Mouse (Mus musculus) NIH3T3 (cell line): Measurements from ENCODE around the gene Aph1a.
"Not testable (repeated sequence)": the region's sequence is repeated elsewhere in the genome, so short reads cannot be mapped to it uniquely, and the experiment has no call there.

Experiments used
- DNase-seq: peaks from one replicate; pipeline ENCODE4 v3.0.0-alpha.2; 2012; ENCODE audit warnings: low read depth

Gene Aph1a

DNA sequence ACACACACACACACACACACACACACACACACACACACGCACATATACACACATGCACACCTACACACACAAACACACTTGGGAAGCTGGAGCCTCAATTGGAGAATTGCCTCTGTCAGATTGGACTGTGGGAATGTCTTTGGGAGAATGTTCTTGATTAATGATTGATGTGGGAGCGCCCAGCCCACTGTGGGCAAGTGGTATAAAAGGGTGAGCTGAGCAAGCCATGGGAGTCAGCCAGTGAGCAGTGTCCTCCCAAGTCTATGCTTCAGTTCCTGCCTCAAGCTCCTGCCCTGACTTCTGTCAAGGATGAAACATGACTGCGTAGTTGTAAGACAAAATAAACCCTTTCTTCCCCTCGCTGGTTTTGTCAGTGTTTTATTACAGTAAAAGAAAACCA lies 6.2 kb upstream of the Aph1a start:
- DNase-seq = no peak

DNA sequence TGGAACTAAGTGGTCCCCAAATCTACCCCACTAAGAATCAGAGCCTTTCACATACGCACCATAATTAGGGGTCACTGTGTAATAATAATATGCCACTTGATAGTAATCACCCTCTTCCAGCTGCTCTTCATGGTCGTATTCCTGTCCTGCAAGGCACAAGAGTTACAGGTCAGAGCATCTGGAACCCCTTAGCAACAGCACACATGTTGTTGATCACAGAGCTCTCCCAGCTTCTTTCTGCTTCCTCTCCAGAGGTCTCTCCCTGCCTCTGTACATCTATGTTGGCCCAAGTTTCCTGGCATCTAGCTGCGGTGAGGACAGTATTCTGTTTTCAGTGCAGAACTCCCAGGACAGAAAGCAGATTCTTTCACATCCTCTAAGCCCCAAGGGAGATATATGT lies 4.1 kb upstream of the Aph1a start:
- DNase-seq = no peak

DNA sequence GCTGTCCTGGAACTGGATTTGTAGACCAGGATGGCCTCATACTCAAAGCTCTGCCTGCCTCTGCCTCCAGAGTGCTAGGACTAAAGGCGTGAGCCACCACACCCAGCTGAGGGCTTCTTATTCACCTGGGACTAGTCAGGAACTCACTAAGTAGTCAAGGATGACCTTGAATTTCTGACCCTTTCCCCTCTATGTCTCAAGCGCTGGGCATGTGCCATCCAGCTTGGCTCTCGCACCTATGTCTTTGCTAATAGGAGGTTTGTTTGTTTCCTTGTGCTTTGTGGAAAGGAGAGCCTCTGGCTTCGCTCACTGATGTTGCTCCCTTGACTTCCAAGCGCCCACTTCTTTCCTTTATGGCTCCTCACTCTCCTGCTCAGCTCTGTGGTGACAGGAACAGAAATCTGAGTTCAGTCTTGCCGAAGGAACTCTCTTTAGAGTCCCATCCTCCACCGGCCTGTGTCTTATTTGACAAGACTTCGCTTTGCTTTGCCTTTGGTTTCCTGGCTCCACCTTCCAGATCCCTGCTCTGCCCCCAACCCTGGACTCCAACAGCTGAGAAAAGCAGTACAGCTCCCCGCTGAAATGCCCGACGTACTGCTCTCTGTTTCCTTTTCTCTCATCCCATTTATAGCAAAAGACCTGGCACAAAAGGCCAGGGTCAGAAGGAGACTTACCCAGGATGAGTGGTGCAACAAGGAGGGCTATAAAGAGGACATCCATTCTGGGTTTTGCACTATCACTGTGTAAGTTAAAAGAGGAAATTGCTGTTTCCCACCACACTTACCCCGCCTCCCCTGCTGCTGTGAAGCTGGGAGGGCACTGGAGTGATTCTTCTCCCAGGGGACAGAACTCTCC lies 2.3 kb upstream of the Aph1a start, which contains the start of gene BC028528:
BC028528 (minus strand) TSS at position 795 of the 855 bp plus-strand sequence.
- DNase-seq = peak; percentile 76

DNA sequence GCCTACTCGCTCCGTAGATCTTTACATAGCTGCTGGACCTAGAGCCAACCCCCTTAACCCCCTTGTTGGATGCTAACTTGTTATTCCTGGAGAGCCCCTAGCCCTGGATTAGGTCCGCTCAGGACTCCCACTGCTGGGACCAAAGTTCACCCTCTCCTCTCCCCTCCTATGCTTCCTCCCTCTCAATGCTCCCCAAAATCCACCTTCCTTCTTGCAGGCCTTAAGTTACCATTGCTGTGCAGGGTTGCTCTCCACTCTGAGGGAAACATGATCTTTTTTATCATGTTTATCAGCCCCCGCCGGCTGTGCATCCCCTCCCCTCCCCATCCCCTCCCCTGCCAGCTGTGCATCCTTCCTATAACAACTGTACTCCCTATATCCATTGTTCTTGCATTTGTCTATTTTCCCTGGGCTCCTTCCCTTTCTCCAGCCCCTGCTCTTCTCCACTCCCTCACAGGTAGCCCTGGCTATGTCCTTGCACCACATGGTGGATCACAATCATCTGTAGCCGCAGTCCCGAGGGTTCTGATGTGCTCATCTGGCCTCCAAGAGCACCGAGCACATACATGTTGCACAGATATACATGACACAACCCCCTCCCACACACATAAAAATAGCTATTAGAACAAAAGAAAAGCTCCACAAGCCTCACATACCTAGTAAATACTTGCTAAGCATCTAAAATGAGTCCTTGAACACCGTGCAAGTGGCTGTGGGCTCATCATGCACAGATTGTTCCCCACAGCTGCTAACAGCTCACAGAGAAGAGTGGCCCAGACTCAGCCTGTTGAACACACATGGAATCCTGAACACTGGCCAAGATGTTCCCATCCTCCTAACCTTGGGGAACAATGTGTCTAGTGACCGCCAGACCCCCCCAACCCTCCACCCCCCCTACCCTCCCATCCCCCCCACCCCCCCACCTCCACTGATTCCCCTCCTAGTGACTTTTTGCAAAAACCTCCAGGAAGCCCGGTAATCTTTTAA lies 1.4 kb upstream of the Aph1a start:
- no peak for DNase-seq

DNA sequence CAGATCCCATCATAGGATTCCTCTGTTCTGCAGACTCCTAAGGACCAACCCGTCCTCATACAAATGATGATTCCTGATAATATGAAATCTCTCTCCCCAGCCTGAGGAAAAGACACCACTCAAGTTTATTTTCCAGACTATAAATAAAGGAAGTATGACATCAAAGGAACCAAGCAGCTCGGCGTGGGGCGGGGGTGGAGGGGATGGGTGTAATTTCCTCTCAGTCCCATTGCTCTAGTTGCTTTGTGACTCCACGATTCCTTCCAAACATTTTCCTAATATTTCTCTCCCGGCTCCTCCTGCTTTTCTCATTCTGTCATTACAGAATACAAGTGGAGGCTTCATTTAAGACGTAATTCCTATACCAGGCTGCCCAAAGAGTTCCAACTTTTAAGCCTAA lies 643 bp upstream of the Aph1a start:
- no peak for DNase-seq

DNA sequence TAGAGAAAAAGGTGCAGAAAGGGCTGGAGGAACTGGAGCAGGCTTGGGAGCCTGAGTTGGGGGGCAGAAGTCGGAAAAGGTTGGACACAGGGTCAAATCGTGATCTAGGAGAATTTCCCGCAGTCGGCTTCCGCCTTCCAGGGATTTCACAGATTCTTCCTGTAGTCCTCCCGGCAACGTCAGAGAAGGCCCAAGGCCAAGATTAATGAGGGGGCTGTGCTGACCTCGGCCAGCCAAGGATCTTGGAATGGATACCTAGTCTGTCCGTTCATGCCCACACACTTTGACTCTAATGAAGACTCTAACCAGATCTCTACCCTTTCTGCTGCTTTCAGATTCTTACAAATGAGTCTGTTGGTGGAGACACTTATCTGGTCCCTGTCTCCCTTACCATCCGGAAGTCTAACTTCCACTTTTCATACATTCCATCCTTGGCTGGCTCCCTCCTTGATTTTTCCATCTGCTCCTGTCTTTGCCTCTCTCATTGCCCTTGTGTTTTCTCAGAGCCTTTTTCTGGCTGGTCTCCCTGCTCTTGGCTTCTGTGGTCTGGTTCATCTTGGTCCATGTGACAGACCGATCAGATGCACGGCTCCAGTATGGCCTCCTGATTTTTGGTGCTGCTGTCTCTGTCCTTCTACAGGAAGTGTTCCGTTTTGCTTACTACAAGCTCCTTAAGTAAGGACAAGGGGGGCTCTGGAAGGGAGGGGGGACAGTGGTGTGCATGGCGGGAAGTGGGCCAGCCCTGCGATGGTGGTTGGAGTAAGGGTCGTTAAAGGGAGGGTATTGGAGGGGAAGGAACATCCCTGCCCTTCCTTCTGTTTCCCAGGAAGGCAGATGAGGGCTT lies 770 bp downstream of the Aph1a start:
- peak; percentile 72 for DNase-seq

DNA sequence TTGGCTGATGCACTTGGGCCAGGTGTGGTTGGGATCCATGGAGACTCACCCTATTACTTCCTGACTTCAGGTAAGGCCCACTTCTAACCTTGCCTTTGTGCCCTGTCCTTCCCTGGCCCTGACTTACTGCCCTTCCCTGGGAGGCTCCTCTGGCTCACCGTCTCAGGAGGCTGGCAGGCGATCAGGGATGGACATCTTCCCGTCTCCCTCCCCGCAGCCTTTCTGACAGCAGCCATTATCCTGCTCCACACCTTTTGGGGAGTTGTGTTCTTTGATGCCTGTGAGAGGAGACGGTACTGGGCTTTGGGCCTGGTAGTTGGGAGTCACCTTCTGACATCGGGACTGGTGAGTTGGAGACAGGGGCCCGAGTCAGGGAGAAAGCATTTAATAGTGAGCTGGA lies 1.7 kb downstream of the Aph1a start:
- DNase-seq = not testable (repeated sequence)

DNA sequence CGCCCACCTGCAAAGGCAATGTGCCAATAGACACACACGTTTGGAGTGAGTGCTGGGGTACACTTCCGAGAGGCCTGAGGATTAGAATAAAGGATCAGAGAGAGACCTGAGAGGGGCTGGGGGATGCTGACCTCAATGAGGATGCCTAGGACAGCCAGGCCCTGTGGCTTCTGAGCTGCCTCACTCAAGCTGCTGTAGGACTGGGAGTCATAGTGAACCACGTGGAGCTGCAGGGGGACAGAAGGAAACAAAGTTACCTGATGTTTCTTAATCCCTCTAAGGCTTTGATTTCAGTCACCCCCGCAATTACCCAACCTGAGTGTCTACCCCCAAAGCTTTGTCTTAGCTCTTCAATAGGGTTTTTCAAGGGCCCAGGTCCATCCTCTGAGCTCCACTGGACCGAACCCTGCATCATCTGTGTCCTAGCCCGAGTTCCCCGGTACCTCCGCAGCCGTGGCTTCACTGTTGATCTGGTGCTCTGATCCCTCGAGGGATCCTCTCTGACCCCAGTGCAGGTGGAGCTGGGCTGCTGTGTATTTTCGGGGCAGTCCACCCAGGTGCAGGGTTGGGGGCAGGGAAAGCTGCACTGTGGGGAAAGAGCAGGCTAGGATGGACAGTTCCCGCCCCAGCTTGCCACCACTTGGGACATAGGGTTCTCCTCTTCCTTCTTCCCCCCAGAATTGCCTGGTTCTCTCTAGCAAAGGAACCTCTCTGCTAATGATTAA lies 6.2 kb downstream of the Aph1a start:
- DNase-seq = no peak

DNA sequence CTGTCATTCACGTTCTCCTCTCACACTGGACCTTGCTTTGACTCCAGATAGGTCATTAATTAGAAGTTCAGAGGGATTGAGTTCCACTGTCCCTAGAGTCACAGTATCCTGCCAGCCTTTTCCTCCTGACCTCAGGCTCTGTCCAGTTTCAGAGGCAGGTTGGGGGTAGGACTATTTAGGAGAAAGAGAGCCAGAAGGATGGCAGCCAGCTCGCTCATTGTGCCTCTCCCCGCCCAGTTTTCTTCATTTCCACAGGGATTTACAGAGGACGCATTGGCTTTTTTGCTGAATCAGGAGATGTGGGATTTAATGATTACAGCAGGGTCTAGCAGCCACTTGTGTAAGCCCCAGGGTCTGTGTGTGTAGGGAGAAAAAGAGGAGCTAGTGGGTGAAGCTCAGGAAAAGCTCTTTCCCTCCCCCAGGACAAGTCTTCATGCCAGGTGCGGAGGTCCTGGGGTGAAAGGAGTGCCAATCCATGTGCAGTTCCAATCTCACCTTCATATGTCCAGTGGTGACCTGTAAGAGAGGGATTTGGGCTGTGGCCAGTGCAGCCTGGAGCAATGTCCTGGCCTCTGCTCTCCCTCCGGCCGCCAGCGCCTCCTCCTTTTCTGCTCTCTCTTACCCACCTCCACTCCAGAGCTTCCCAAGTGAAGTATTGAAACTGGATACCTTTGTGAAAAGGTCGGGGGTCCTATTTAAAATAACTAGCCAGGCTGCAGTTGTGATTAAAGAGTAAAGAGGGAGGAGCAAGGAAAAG lies 8.0 kb downstream of the Aph1a start:
- no peak for DNase-seq

DNA sequence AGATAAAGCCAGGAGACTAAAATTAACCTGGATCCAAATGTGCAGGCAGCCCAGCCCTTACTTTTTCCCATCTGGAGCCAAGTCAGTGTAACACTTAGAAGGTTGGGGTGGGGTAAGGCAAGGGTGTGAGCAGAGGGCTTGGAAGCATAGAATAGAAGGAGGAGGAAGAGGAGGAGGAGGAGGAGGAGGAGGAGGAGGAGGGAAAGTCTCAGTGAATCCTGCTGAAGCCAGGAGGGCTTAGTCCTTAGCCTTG lies 8.5 kb downstream of the Aph1a start:
- DNase-seq = no peak

DNA sequence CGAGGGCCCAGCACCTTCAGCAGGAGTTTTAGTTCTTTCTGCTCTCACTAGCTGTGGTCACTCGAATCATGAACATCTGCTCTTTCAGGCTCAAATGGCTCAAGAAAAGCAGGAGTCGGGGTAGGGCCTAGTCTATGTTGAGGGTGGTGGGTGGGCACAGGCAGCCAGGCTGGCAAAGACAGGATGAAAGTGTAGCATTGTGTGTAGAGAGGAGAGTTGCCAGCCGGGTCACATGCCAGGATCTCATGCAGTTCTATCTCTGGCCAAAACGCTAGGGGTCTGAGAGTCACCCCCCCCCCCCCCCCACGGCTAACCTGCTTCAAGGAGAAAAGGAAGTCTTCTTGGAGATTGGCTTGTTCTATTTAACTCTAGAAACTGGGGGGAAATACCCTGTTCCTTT lies 8.9 kb downstream of the Aph1a start:
- DNase-seq = no peak

DNA sequence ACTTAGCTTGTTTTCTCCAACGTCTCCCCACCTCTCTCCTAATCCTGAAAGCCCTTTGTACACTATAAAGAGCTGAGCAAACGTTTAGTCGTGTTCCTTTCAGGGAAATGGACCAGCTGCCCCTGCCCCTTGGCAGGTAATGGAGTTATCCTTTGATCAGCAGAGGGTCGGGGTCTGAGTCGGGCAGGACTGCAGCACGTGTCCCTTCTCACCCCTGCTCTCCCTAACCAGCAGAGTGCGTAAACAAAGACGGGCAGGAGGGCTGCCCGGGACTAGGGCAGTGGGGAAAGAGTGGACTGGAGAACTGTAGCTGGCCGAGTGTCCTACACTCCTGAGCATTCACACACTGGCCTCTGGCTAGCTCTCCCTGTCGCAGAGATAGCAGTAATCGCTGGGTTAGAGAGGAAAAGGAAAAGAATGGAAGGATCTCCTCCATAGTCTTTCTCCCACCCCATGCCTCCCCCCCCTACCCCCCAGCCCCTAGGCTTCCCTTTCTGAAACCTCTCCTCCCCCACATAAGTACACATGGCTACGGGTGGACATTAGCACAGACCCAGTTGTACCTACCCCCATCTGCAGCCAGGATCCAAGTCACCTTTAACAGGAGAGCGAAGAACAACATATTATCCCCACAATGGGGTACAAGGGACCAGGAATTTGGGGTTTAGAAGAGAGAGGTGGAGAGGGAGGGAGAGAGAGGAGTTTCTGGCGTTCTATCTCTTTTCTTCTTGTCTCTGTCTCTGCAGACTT lies 10.2 kb downstream of the Aph1a start:
- DNase-seq = no peak

DNA sequence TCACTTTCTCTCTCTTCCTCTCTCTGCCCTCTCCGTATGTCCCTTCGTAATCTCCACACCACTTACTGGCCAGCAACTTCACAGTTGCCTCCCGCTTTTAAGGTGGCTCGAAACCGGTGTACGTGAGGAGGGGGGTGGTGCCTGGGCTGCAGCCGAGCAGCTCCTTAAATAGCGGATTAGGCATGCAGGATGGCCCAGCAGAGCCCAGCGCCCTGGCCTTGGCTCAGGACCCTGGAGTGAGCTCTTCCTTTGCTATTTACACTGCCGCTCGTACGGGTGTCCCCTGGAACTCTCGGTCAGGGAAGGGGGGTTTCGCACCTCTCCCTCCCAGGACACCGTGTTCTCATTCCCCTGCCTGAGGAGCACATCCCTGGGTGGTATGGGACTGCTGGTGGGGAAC lies 10.8 kb downstream of the Aph1a start, which contains the start of gene Car14:
Car14 (minus strand) TSS at position 124 of the 400 bp plus-strand sequence.
- no peak for DNase-seq

DNA sequence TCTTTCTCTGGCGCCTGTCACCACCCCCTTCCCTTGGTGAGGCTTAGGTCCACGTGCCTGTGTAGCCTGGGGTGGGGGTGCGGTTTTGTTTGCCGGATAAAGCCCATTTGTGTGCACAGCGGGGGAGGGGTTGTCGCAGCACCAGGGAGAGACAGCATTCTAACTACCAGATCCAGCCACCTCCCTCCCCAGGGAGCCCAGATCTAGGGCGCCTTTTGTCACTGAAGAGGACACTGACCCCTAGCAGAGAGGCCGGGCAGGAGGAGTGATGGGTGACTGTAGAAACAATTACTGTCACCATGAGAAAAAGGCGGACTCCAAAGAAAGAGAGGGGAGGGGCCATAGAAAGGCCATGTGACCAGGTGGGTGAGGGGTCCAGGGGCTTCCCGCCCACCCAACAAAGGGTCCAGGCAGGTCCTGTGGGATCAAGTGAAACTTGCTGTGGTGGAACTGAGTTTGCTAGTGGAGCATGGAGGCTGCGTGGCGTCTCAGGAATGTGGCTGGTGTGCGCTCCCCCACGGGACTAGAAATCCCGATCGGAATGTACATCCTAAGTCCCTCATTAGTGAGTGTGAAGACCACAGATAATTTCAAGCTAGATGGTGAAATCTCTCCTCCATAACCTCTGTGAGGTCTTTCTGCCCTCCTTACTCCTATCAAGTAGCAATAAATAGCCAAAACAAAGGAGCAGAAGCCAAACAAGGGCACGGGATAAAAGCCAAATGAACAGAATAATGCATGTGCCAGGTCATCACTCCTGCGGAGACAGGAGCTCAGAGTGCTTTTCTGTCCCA lies 11.6 kb downstream of the Aph1a start:
- no peak for DNase-seq

DNA sequence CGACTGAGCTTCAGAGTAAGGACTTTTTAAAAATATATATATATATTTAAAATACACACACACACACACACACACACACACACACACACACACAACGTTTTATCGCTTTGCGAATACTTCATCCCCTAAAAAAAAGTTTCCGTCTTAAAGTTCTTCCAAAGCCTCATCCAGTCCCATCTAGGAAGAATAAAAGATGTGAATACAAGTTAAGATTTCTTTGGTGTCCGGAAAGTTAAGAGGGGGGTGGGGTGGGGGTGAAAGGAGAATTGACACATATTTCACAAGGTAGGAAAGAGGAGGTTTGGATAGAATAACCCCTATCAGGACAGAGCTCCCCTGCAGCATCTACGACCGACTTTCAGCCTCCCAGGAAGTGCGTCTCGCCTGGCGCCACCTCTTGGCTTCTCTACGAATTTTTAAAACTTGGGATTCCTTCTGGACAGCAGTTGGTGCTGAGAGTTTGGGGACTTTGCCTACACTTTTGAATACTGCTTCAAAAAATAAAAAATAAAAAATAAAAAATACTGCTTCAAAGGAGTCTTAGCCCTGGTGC lies 12.2 kb downstream of the Aph1a start:
- DNase-seq = peak; percentile 82

DNA sequence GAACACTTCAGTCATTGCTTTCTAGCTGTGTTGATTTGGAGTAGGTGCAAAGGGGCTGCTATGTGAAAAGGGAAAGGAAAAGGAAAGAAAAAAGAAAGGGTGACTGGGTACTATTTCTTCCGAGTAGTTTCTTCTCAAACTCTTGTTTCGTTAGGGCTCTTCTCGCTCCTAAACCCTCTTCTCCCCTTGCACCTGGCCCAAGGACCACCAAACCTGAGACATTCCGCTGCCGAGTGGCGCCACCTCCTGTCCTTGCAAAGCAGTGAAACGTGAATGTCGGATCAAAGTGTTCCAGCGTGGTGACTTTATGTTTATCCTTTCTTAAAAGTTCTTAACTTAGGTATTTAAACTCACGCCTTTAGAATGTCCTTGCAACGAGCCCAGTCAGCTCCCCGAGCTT lies 13.1 kb downstream of the Aph1a start:
- DNase-seq = peak; percentile 61

DNA sequence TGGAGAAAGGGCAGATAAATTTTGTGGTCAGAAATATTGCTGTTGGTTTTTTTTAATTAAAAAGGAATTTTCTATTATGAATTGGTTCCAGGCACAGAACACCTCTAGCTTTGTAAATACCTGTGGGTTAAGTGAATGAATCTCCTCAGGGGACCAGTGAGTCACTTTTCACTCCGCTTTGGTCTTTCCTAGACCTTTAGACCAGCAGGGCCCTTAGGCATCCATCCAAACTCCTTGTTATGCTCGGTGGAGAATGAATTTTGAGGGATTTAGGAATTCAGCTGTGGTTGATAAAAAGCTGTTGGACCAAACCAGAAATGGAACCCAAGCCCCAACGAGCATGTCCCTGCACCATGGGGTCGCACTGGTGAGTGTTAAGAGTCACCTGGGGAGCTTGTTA lies 13.8 kb downstream of the Aph1a start:
- peak; percentile 62 for DNase-seq

DNA sequence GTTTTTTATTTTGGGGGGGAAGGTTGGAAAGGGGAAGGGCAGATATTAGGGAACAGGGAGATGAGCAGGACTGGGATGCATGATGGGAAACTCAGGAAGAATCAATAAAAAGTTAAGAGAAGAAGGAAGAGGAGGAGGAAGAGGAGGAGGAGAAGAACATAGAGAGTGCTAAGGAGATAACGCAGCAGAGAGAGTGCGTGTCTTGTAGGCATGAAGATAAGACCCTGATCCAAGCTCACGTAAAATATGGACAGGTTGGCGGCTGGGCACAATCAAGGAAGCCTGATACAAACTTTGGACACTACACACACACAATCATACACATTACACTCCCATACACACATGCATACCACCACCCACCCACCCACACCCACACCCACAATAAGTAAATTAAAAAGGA lies 20.9 kb downstream of the Aph1a start:
- no peak for DNase-seq

DNA sequence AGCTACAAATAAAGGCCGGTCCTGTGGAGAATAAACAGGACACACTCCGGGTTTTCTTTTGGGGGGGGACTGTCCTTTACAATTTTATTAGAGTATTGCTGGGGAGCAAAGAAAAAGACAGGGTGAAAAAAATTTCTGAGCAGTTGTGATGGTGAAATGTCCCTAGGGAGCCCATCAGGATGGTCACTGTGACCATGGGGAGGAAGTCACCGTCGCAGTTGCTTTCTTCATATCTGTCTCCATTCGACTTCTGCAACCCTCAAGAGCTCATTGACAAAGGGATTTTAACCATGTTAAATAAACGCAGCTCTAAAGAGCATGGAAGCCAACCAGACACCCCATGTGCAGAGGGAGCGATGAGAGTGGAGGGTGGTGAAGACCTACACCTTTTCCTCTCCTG lies 23.0 kb downstream of the Aph1a start:
- no peak for DNase-seq
